In genomic region chr11:88618732-88619309, GRCm38 (mm10) we compare ENCODE assay signal across 8 mouse cellular contexts.
DNase-seq lines count a peak whose midpoint lies in the region; ATAC-seq lines count a peak whose summit lies in the region.
"Had no signal": no experiment of that assay in that cellular context is flagged by ENCODE, and none has a peak within 500 bp of the region (broad histone marks: within the 10 kb centered on the region; RNA-seq: fewer than 3 reads in every experiment).

No protein-coding gene starts in this region.

- H3K36me3 ChIP-seq in embryonic facial prominence, embryonic 10.5 days (replicated peaks) = peaks cover 36% of the 10 kb centered on the region
- H3K36me3 ChIP-seq in heart, embryonic 15.5 days = no peaks in the 10 kb centered on the region
- 0 out of 2 replicates have a peak, but pooled peaks cover 3% of the 10 kb centered on the region for H3K36me3 ChIP-seq in kidney, embryonic 15.5 days

- peak overlapping the region; percentile 40 for H3K27ac ChIP-seq in embryonic facial prominence, embryonic 10.5 days (replicated peaks)
- H3K27ac ChIP-seq in heart, embryonic 15.5 days = peak overlapping the region; percentile 32
- peak overlapping the region; percentile 93 for H3K27ac ChIP-seq in kidney, embryonic 15.5 days

- peaks cover 79% of the 10 kb centered on the region for H3K4me1 ChIP-seq in embryonic facial prominence, embryonic 10.5 days
- H3K4me1 ChIP-seq in heart, embryonic 15.5 days (replicated peaks) = peaks cover 77% of the 10 kb centered on the region
- peaks cover 90% of the 10 kb centered on the region for H3K4me1 ChIP-seq in kidney, embryonic 15.5 days

- WGBS in embryonic facial prominence, embryonic 10.5 days = 41% methylated on average over 9 of the region's 9 CpGs
- 38% methylated on average over 9 of the region's 9 CpGs for WGBS in heart, embryonic 15.5 days
- WGBS in kidney, embryonic 15.5 days = 15% methylated on average over 9 of the region's 9 CpGs

- H3K9me3 ChIP-seq in embryonic facial prominence, embryonic 10.5 days = no peaks in the 10 kb centered on the region
- no peaks in the 10 kb centered on the region for H3K9me3 ChIP-seq in heart, embryonic 15.5 days (replicated peaks)
- H3K9me3 ChIP-seq in kidney, embryonic 15.5 days (replicated peaks) = no peaks in the 10 kb centered on the region
- H3K9me3 ChIP-seq: embryonic facial prominence, embryonic 12.5 days had no signal

- no peaks in the 10 kb centered on the region for H3K27me3 ChIP-seq in embryonic facial prominence, embryonic 10.5 days (replicated peaks; ENCODE audit: low read depth, poor library complexity, severe bottlenecking)
- no peaks in the 10 kb centered on the region for H3K27me3 ChIP-seq in heart, embryonic 15.5 days
- no peaks in the 10 kb centered on the region for H3K27me3 ChIP-seq in kidney, embryonic 15.5 days
- H3K27me3 ChIP-seq: embryonic facial prominence, embryonic 12.5 days had no signal

- ATAC-seq in heart, embryonic 15.5 days (replicated peaks; ENCODE audit: insufficient number of reproducible peaks, insufficient read depth, low FRiP score, low read depth) = no peak
- ATAC-seq in kidney, embryonic 15.5 days (replicated peaks; ENCODE audit: low FRiP score) = peak; percentile 43; the same call in 1 of the 2 replicates
- ATAC-seq in megakaryocyte progenitor cell, adult 5-6 weeks (replicated peaks; ENCODE audit: poor library complexity) = peak; percentile 62

- H3K4me3 ChIP-seq in embryonic facial prominence, embryonic 10.5 days = no peak overlapping the region
- no peak overlapping the region for H3K4me3 ChIP-seq in heart, embryonic 15.5 days
- no peak overlapping the region for H3K4me3 ChIP-seq in kidney, embryonic 15.5 days (replicated peaks)
- H3K4me3 ChIP-seq: embryonic facial prominence, embryonic 12.5 days had no signal

- peak; percentile 28 for DNase-seq in ES-CJ7 (ENCODE audit: low read depth, low spot score)
- peak; percentile 32 for DNase-seq in embryonic facial prominence, embryonic 10.5 days (ENCODE audit: low spot score)
- peak; percentile 48 to 70 for DNase-seq in thymus, adult 18-20 months
- DNase-seq in cerebellum, adult 9-11 months = no peak

- H3K4me2 ChIP-seq in heart, embryonic 15.5 days = 0 out of 2 replicates have a peak overlapping the region, but pooled peaks have one; percentile 0
- peak overlapping the region; percentile 33; the same call in 1 of the 2 replicates for H3K4me2 ChIP-seq in kidney, embryonic 15.5 days
- H3K4me2 ChIP-seq: embryonic facial prominence, embryonic 12.5 days had no signal

- no peak overlapping the region for H3K9ac ChIP-seq in heart, embryonic 15.5 days
- no peak overlapping the region for H3K9ac ChIP-seq in kidney, embryonic 15.5 days
- H3K9ac ChIP-seq: embryonic facial prominence, embryonic 12.5 days had no signal

Comparison
In these comparisons a context has a peak if more than half of its experiments do, and no peak if none do; other contexts are left out.
1. H3K27ac ChIP-seq: peak in every context shown above with its lines; median percentile 93 in kidney, embryonic 15.5 days; 40 in embryonic facial prominence, embryonic 10.5 days; 32 in heart, embryonic 15.5 days.